Mouse (Mus musculus) cerebellum, adult 2 months (tissue): ENCODE results near the gene Foxd2.

Experiments used
- CTCF ChIP-seq: fragments of 200-500 bp; IDR thresholded peaks from 2 replicates; pipeline ENCODE4 v1.5.1; 2011; ENCODE audit warnings: low read depth, mild to moderate bottlenecking, control low read depth, low read length, moderate library complexity, borderline replicate concordance; ENCODE audit not compliant: insufficient read depth
- POLR2A ChIP-seq: fragments of 200-500 bp; IDR thresholded peaks from 2 replicates; pipeline ENCODE4 v1.6.1; 2011; ENCODE audit warnings: low read length, control low read depth, borderline replicate concordance; ENCODE audit not compliant: insufficient read depth

GRCm38 (mm10) chr4:114905969-114906680 is 2.5 kb downstream of the Foxd2 start:
- TF ChIP-seq CTCF, result no peak
- TF ChIP-seq POLR2A, result no peak
